Mouse (Mus musculus) stomach, embryonic 15.5 days (tissue): ENCODE data around the gene Naa25. TPM values are rescaled to one million over a fixed set of nuclear protein-coding genes. Genes with fewer than 3 reads are reported as not detected.
A peak's percentile ranks its signal among the peaks of the same experiment; 100 is the strongest.

Experiments used
- ATAC-seq: fragments of 200-750 bp; cut with Nextera tagmentation; 2 replicates; pipeline ENCODE4 v1.8.0; 2017; ENCODE audit warnings: low read depth, moderate number of reproducible peaks, moderate TSS enrichment; ENCODE audit not compliant: insufficient read depth, low FRiP score
- H3K27ac ChIP-seq: fragments of 300-500 bp; sonication (generic); 2 replicates; pipeline ENCODE4 v1.5.1; 2015; ENCODE audit warnings: mild to moderate bottlenecking, inconsistent platforms
- H3K27me3 ChIP-seq: fragments of 300-500 bp; sonication (generic); replicated peaks from 2 replicates; pipeline ENCODE4 v1.6.1; 2015; ENCODE audit warnings: inconsistent platforms
- H3K36me3 ChIP-seq: fragments of 300-500 bp; sonication (generic); 2 replicates; pipeline ENCODE4 v1.6.1; 2015; ENCODE audit warnings: inconsistent platforms
- H3K4me1 ChIP-seq: fragments of 300-500 bp; sonication (generic); 2 replicates; pipeline ENCODE4 v1.6.1; 2015; ENCODE audit warnings: inconsistent platforms
- H3K4me2 ChIP-seq: fragments of 300-500 bp; sonication (generic); 2 replicates; pipeline ENCODE4 v1.6.1; 2015; ENCODE audit warnings: mild to moderate bottlenecking, inconsistent platforms
- H3K4me3 ChIP-seq: fragments of 300-500 bp; sonication (generic); replicated peaks from 2 replicates; pipeline ENCODE4 v1.5.1; 2015; ENCODE audit warnings: inconsistent platforms
- H3K9ac ChIP-seq: fragments of 300-500 bp; sonication (generic); 2 replicates; pipeline ENCODE4 v1.6.1; 2015; ENCODE audit warnings: inconsistent platforms
- H3K9me3 ChIP-seq: fragments of 300-500 bp; sonication (generic); 2 replicates; pipeline ENCODE4 v1.6.1; 2016; ENCODE audit warnings: inconsistent platforms
- WGBS: fragments of 180-500 bp; shearing (Covaris S2); methylation state at CpG from one replicate; pipeline ENCODE4 v1.1.7; 2015; 5-methylcytosine and 5-hydroxymethylcytosine counted together
- polyA plus RNA-seq: library from polyadenylated mRNA; unstranded; fragments of >200 nt; fragmentation: Nextera tagmentation; extraction: Ambion mirVana; gene quantifications from 2 replicates; pipeline ENCODE4 v1.2.1, GENCODE M21; 2015

Naa25 gene
- polyA plus RNA-seq, 1 experiment from 2014 or later = 40.2 TPM

DNA sequence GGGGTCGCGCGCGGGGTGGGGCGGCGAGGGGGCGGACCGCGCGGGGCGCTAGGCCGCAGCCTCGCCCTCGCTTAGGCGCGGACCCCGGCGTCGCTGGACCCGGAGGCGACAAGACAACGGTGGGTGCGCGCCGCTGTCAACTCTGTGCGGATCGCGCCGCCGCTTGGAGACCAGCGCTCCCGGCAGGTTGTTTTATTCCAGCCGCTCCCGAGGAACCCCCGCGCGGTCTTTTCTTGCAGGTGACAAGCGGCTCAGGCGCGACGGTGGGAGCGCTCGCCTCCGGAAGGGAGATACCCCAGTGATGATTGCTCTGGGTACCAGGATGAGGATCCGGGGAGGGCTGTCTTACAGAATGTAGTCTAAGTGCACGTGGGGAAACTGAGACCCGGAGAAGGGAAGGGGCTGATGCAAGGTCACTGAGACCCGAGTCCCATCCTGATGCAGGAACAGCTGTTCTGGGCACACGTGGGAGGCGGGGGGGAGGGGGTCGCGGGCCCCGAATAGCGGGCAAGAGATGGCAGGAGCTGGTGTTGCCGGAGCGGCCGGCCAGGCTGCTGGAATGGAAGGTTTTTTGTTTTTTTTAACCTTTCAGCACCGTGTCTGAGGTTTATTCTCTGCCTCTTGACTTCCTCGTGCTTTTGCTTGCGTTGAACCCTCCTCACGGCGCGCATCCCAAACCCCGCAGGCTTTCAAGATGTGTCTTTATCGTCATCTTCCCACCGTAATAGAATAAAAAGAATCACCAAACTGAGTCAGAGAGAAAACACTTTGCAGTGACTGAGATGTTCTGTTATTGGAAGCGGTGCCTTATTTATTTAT is 619 bp downstream of the Naa25 start:
- no peaks in the 10 kb centered on the region for H3K9me3 ChIP-seq
- under 1% methylated on average over 67 of the region's 67 CpGs for WGBS
- no peaks in the 10 kb centered on the region for H3K36me3 ChIP-seq
- H3K4me1 ChIP-seq = peaks cover 20% of the 10 kb centered on the region
- H3K27me3 ChIP-seq = no peaks in the 10 kb centered on the region
- peak; percentile 54 for ATAC-seq
- H3K4me3 ChIP-seq = peak overlapping the region; percentile 84
- peak overlapping the region; percentile 55; the same call in 1 of the 2 replicates for H3K27ac ChIP-seq
- peak overlapping the region; percentile 73 for H3K9ac ChIP-seq
- H3K4me2 ChIP-seq = peak overlapping the region; percentile 88

DNA sequence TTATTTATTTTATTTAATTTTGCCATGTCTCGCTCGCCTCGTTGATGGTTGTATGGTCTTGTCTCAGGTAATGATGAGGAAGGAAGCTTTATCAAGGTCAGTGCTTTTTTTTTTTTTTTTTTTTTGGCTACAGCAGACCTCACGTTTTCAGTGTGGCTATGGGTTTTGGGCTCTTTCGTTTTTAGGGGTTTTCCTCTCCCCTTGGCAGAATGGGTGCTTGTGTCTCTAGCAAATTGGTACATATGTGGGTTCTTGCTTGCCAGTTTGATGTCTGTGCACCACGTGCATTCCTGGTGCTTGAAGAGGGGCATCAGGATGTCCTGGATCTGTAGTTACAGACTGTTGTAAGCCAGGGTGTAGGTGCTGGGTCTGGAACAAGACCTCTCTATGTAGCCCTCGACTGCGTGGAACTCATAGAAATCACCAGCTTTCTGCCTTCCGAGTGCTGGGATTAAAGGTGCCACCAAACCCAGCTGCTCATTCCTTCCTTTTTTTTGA is 1.3 kb downstream of the Naa25 start:
- peak overlapping the region; percentile 88 for H3K4me2 ChIP-seq
- peaks cover 20% of the 10 kb centered on the region for H3K4me1 ChIP-seq
- H3K4me3 ChIP-seq = peak overlapping the region; percentile 84
- no peaks in the 10 kb centered on the region for H3K27me3 ChIP-seq
- no peaks in the 10 kb centered on the region for H3K9me3 ChIP-seq
- peak overlapping the region; percentile 73; the same call in 1 of the 2 replicates for H3K9ac ChIP-seq
- no peak overlapping the region for H3K27ac ChIP-seq
- no peak for ATAC-seq
- WGBS = 44% methylated on average over 9 of the region's 9 CpGs
- H3K36me3 ChIP-seq = no peaks in the 10 kb centered on the region

DNA sequence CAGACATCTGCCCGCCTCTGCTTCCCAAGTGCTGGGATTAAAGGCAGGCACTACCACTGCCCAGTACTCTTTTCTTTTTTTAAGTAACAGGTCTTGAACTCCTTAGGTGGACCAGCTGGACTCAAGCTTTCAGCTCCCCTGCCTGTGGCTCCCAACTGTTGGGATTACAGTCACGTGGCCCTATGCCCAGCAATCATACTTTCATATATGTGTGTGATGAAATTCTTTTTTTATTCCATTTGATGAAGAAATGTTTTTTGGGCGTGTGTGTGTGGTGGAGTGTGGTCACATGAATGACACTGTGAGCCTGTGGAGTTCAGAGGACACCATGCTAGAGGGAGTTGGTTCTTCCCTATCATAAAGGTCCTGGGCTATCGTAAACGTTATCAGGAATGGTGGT is 1.8 kb downstream of the Naa25 start:
- WGBS = 86% methylated on average over 5 of the region's 5 CpGs
- Histone ChIP-seq H3K4me3 (peak overlapping the region; percentile 84; the same call in 1 of the 2 replicates), H3K27me3 (no peaks in the 10 kb centered on the region), H3K4me2 (peak overlapping the region; percentile 88), H3K27ac (no peak overlapping the region), H3K4me1 (peaks cover 20% of the 10 kb centered on the region), H3K9me3 (no peaks in the 10 kb centered on the region), H3K36me3 (no peaks in the 10 kb centered on the region), H3K9ac (no peak overlapping the region)
- ATAC-seq = no peak

DNA sequence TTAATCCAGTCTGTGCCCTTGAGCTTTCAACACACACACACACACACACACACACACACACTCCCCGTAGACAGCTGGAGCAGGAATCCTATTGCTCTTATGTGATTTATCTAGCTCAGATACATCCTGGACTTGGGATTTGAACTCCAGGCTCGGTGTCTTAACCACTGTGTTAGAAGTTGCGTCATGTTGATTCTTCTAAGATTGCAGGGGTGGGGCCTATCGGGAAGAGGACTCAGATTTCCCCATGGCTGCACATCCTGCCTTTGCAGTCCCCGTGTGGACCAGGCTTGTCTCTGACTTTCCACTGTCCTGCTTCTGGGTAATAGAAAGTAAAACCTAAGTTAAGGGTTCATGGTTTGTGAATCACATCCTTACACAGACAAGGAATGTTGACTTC is 2.3 kb downstream of the Naa25 start:
- peaks cover 20% of the 10 kb centered on the region for H3K4me1 ChIP-seq
- no peak overlapping the region for H3K9ac ChIP-seq
- ATAC-seq = no peak
- H3K9me3 ChIP-seq = no peaks in the 10 kb centered on the region
- H3K4me2 ChIP-seq = no peak overlapping the region
- H3K27me3 ChIP-seq = no peaks in the 10 kb centered on the region
- H3K36me3 ChIP-seq = no peaks in the 10 kb centered on the region
- WGBS = 62% methylated on average over 5 of the region's 5 CpGs
- no peak overlapping the region for H3K27ac ChIP-seq
- no peak overlapping the region for H3K4me3 ChIP-seq

DNA sequence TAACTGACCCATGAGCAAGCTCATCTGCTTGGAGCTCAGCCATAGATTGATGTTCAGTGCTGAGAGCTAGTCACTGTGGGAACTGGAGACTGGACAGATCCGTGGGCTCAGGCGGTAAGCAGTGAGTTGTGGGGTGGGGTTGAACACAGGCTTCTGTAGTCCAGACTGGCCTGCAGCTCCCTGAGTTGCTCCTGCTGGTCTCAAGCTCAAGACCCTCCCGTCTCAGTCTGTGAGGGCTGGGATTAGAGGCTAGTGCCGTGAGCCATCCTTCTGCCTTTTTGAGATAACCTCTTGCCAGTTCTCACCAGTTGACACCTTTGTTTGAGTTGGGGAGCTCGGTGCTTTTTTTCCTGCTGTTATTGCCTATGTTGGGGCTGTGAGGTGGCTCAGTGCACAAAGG is 3.1 kb downstream of the Naa25 start:
- H3K27me3 ChIP-seq = no peaks in the 10 kb centered on the region
- H3K27ac ChIP-seq = no peak overlapping the region
- H3K4me2 ChIP-seq = no peak overlapping the region
- H3K36me3 ChIP-seq = no peaks in the 10 kb centered on the region
- no peak for ATAC-seq
- no peak overlapping the region for H3K4me3 ChIP-seq
- peaks cover 18% of the 10 kb centered on the region for H3K4me1 ChIP-seq
- H3K9me3 ChIP-seq = no peaks in the 10 kb centered on the region
- WGBS = 76% methylated on average over 5 of the region's 5 CpGs
- H3K9ac ChIP-seq = no peak overlapping the region

DNA sequence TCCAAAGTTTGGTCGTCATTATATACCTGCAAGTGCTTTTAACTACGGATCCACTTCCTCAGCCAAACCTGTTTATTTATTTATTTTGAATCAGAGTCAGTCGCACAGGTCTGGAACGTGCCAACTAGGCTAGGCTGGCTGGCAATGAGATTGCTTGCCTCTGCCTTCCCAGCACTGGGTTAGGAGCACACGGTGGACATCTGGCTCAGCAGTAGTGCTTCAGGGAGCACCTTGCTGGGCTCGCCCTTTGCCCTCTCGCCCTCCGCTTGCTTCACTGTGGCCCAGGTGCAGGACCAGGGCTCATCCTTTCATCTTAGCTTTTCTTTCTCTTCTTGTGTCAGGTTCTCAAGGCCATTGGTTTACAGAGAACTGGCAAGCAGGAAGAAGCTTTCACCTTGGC is 10.1 kb downstream of the Naa25 start:
- Histone ChIP-seq H3K27me3 (no peaks in the 10 kb centered on the region), H3K27ac (no peak overlapping the region), H3K4me1 (no peaks in the 10 kb centered on the region), H3K9me3 (no peaks in the 10 kb centered on the region), H3K9ac (no peak overlapping the region), H3K4me3 (no peak overlapping the region), H3K4me2 (no peak overlapping the region), H3K36me3 (peaks cover 15% of the 10 kb centered on the region; the same call in 1 of the 2 replicates)
- WGBS = 89% methylated on average over 8 of the region's 8 CpGs
- no peak for ATAC-seq

DNA sequence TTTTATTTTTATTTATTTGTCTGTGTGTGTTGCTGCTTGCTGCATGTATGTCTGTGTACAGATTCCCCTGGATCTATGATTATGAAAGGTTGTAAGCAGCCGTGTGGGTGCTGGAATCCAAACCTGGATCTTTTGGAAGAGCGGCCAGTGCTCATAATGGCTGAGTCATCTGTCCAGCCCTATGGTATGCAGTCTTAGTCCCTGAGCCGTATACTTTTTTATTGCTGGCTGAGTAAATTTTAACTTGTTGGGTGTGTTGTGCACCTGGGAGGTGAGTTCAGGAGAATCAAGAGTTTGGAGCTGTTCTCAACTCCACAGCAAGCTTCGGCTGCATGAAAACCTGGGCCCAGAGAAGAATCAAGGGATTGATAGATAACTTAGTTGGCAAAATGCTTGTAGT is 13.2 kb downstream of the Naa25 start:
- peaks cover 34% of the 10 kb centered on the region for H3K36me3 ChIP-seq
- H3K9ac ChIP-seq = no peak overlapping the region
- 88% methylated on average over 4 of the region's 4 CpGs for WGBS
- no peaks in the 10 kb centered on the region for H3K4me1 ChIP-seq
- no peak for ATAC-seq
- H3K27ac ChIP-seq = no peak overlapping the region
- no peaks in the 10 kb centered on the region for H3K27me3 ChIP-seq
- H3K4me3 ChIP-seq = no peak overlapping the region
- H3K9me3 ChIP-seq = no peaks in the 10 kb centered on the region
- H3K4me2 ChIP-seq = no peak overlapping the region

DNA sequence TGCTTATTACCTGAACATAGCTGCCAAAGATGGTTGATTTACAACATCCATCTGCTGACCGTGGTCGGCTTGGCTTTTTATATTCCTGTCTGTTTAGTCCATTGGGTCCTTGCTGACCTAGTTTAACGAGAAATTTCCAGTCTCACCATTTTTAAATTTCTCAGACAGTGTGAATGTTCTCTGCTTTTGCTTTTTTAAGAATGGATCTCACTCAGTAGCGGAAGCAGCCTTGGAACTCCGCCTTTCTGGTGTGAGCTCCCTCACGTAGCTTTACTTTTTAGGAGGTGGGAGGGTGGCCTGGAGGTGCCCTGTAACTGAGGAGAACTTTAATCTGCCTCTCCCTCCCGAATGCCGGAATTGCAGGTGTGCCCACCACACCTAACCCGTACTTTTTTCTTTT is 23.0 kb downstream of the Naa25 start:
- Histone ChIP-seq H3K27me3 (no peaks in the 10 kb centered on the region), H3K4me1 (no peaks in the 10 kb centered on the region), H3K36me3 (peaks cover 72% of the 10 kb centered on the region), H3K9ac (no peak overlapping the region), H3K4me3 (no peak overlapping the region), H3K9me3 (no peaks in the 10 kb centered on the region), H3K4me2 (no peak overlapping the region), H3K27ac (no peak overlapping the region)
- ATAC-seq = no peak
- 89% methylated on average over 9 of the region's 9 CpGs for WGBS

DNA sequence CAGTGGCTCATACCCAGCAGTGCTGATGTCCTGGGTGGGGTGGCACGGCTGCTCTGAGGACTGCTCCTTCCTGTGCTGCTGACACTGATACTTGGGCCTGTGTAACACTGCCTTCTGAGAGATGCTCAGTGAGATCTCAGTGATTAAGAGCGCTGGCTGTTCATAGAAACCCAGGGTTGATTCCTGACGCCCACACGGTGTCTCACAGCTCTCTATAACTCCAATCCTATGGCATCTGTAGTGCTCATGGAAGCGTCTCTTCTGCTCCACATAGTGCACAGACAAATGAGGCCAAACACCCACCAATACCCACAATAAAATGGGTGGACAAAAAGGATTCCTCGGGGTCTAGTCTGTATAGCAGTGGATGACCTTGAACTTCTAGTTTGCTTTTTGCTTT is 25.1 kb downstream of the Naa25 start:
- no peaks in the 10 kb centered on the region for H3K4me1 ChIP-seq
- no peak for ATAC-seq

DNA sequence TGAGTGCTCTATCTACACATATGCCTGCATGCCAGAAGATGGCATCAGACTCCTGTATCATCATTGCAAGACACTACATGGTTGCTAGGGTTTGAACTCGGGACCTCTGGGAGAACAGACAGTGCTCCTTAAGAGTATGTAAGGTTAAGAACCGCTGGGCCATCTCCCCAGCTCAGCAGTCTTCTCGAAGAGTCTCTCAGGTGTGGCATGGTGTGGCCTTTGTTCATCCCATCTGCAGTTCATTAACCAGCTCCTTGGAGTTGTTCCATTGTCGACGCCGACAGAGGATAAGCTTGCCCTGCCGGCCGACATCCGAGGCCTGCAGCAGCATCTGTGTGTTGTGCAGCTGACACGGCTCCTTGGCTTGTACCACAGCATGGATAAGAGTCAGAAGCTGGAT is 25.6 kb downstream of the Naa25 start:
- Histone ChIP-seq H3K4me1 (no peaks in the 10 kb centered on the region), H3K9me3 (no peaks in the 10 kb centered on the region), H3K9ac (no peak overlapping the region), H3K36me3 (peaks cover 81% of the 10 kb centered on the region), H3K4me2 (no peak overlapping the region), H3K27me3 (no peaks in the 10 kb centered on the region), H3K4me3 (no peak overlapping the region), H3K27ac (no peak overlapping the region)
- no peak for ATAC-seq
- WGBS = 86% methylated on average over 10 of the region's 10 CpGs

More for the DNA sequence above, 25.1 kb downstream of the Naa25 start:
- 89% methylated on average over 6 of the region's 6 CpGs for WGBS
- Histone ChIP-seq H3K9ac (no peak overlapping the region), H3K4me2 (no peak overlapping the region), H3K27me3 (no peaks in the 10 kb centered on the region), H3K27ac (no peak overlapping the region), H3K36me3 (peaks cover 76% of the 10 kb centered on the region), H3K9me3 (no peaks in the 10 kb centered on the region), H3K4me3 (no peak overlapping the region)

DNA sequence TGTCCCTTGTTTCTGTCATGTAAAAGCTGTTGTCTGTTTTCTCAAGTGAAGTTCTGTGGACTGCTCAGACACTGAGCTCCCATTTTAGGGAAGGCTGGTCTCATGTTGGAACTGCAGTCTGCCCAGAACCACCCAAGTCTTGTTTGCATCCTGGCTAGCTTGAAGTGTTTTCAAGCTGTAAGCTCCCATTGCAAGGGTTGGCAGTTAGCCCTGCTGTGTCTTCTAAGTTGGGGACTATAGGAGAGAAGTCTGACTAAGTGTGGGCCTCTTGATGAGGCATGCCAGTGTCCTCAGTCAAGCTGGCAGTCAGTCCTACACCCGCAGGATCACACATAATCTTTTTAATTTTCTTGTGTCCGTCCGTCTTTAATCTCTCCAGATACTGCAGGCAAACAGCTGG is 31.2 kb downstream of the Naa25 start:
- no peaks in the 10 kb centered on the region for H3K4me1 ChIP-seq
- no peaks in the 10 kb centered on the region for H3K27me3 ChIP-seq
- H3K9me3 ChIP-seq = no peaks in the 10 kb centered on the region
- 91% methylated on average over 3 of the region's 3 CpGs for WGBS
- no peak overlapping the region for H3K27ac ChIP-seq
- H3K36me3 ChIP-seq = peaks cover 91% of the 10 kb centered on the region
- no peak for ATAC-seq
- no peak overlapping the region for H3K4me2 ChIP-seq
- H3K9ac ChIP-seq = no peak overlapping the region
- H3K4me3 ChIP-seq = no peak overlapping the region

DNA sequence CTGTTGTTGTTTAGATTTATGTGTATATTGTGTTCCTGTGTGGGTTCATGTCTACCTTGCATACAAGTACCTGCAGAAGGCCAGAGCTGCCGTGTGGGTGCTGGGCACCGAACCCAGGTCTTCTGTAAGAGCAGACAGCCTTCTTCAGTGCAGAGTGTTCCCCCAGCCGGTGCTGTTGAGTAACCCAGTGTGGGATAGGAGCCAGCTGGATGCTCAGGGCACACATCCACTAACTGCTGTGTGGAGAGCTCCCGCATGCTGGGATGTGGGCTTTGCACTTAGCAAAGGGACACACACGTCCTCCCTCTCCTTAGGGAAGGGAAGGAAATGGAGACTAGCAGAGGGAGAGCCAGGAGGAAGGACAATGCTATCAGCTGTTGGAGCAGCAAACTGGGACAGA is 40.4 kb downstream of the Naa25 start:
- Histone ChIP-seq H3K9me3 (no peaks in the 10 kb centered on the region), H3K4me1 (no peaks in the 10 kb centered on the region), H3K27ac (no peak overlapping the region), H3K4me3 (no peak overlapping the region), H3K9ac (no peak overlapping the region), H3K36me3 (peaks cover 67% of the 10 kb centered on the region), H3K27me3 (no peaks in the 10 kb centered on the region), H3K4me2 (no peak overlapping the region)
- 85% methylated on average over 5 of the region's 5 CpGs for WGBS
- no peak for ATAC-seq
